Mouse (Mus musculus) CD4-positive, CD25-positive, alpha-beta regulatory T cell, adult 4 months (primary cell): ENCODE results near the gene Kdelc2. TPM values are rescaled to one million over a fixed set of nuclear protein-coding genes. Genes with fewer than 3 reads are reported as not detected.

Experiments
- ATAC-seq: one replicate; pipeline ENCODE4 v1.8.0; 2017
- polyA plus RNA-seq, 2 experiments: library from polyadenylated mRNA; unstranded; fragments of 100-300 nt; shearing (Covaris generic); gene quantifications; one replicate each; pipeline ENCODE4 v1.2.1; 2017

Kdelc2 gene
- polyA plus RNA-seq, 2 experiments from 2014 or later = 0.80 to 1.5 TPM

DNA sequence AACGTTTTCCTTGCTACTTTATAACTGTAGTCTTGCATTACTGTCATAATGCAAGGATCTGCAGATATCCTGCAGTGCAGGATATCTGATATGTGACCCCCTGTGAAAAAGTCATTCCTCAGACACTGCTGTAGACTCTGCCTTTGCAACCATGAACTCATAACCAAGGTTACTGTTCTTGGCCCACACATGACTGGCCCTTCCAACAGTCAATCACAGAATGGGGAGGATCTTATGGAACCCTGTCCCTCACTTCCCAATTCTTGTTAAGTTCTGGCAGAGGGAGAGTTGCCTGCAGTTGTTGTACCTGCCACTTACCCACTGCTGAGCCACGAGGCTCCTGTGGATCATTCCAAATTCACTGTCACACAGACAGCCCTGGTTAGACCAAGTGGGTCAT lies 3.6 kb downstream of the Kdelc2 start:
- no peak for ATAC-seq

GRCm38 (mm10) chr9:53389109-53389508 lies 5.3 kb downstream of the Kdelc2 start:
- no peak for ATAC-seq

- no peak for ATAC-seq
Observed at GRCm38 (mm10) chr9:53390136-53390535, 6.3 kb downstream of the Kdelc2 start.

DNA sequence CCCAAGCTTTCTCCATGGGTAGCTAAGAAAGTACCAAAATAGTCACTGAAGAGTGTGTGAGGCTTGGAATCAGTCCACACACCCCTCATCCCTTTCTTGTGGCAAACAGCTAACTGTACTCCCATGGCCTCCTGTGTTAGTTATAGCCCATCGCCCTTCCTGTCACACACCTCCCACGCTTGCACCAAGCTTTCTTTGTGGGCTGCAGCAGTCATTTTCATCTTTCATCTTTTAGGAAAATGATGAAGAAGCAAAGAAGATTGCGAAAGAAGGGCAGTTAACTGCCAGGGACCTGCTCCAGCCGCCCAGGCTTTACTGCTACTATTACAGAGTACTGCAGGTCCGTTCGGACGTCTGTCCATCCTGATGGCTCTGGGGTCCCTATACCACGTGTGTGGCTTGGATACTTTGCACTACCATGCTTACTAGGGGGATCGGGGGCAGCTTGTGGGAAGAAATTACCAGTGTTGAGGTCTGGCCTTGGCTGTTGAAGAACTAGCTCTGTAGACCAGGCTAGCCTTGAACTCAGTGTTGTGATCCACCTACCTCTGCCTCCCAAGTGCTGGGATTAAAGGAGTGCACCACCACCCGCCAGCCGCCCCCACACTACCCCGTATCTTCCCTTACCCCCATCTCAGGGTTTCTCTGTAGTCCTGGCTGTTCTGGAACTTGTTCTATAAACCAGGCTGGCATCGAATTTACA lies 14.0 kb downstream of the Kdelc2 start:
- peak; percentile 51 for ATAC-seq

DNA sequence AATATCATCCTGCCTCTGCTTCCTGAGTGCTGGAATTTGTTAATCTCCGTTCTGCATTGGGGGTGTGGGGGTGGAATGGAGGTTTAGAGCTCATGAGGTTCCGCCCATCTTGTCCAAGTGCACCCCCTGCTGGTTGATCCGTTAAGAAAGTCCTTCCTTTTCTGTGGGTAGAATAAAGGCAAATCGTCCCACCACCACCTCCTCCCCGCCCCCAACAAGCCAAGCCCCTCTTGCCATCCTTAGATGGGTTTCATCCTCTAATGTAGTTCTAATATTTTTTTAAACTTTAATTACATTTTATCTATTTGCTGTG lies 14.5 kb downstream of the Kdelc2 start:
- ATAC-seq = peak; percentile 88

DNA sequence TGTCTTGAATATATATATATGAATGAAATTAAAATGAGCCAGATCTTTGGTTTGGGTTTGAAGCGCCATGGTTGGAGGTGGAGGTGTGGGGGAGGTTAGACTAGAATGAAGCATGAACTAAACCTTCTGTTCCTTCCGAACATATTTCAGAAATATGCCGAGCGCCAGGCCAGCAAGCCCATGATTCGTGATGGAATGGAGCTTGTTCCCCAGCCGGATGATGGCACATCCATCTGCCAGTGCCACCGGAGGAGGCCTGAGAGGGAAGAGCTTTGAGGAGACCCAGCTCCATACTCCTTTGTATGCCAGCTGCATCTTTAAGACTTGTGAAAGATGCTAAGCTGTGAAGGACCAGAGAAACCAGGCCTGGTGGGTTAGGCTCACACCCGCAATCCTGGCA lies 15.7 kb downstream of the Kdelc2 start:
- no peak for ATAC-seq

DNA sequence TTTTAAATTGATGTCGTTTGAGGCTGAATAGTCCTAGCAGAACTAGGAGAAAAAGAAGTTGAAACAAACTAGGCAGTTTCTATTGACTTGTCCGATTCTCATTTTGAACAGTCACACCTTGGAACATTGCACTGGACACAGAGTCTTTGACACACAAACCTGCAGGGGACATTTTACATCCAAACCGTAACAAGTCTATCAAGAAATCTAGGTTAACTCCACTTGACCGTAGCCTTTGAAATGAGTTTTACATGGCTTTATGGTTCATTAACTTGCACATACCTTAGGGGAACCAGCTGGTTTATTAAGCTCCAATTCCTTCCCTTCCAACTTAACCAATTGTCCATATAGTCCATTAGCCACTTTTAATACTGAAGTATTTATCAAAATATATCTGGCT lies 16.9 kb downstream of the Kdelc2 start:
- ATAC-seq = no peak

DNA sequence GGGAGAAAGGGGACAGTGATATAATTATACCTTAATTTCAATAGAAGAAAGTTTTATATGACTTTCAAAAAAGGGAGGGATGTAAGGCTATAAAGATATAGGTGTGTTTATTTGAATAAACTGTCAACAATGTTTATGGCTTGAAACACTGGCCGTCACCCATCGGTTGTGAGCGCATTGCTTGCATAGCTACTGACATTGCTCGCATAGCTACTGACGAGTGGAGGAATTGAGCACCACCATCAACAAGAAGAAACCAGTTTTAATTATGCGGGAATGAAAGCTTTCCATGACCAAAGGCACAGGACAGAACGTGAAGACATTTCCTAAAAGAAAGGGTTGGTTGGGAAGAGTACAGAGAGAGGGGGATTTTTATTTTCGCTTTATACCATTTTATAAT lies 17.3 kb downstream of the Kdelc2 start:
- ATAC-seq = no peak

DNA sequence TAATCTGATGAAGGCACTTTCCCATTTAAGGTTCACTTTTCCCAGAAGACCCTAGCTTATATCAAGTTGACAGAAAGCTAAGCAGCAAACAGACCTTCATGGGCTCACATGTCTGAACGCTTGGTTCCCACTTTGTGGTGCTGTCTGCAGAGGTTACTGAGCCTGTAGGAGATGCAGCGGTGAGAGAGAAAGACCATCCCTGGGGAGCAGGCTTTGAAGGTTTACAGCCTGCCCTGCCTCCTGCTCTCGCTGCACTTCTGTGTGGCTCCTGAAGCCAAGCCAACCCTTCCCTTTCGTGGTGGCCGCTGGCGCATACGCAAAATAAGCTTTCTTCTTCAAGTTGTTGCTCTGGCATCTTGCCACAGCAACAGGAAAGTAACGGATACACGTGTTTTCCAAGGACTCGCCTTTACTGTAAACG lies 18.5 kb downstream of the Kdelc2 start, which contains the start of gene 4930550C14Rik:
TSS of gene 4930550C14Rik (plus strand) at position 35 of the 421 bp plus-strand sequence.
- no peak for ATAC-seq

DNA sequence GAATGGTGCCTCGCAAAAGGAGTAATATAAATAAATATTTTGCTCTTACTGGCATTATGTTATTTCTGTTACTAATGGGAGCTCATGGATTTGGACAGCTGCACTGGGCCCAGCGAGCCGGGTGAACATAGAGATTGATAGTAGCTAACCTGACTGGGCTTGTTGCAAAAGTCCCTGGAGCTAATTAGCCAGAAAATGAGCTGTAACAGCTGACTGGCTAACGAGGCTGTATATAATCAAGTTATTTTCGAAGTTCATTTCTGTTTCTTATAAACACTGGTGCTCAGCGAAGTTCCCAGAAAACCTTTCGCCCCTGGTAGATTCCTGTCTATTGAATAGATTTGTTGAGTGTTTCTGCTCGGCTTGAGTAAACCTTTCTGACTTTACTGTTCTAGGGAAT lies 19.2 kb downstream of the Kdelc2 start:
- ATAC-seq = no peak

GRCm38 (mm10) chr9:53404050-53404752 lies 20.4 kb downstream of the Kdelc2 start:
- ATAC-seq = no peak

GRCm38 (mm10) chr9:53404753-53405722 lies 21.2 kb downstream of the Kdelc2 start:
- ATAC-seq = peak; percentile 100

- no peak for ATAC-seq
Observed at GRCm38 (mm10) chr9:53408548-53408947, 24.7 kb downstream of the Kdelc2 start.

- no peak for ATAC-seq
Observed at GRCm38 (mm10) chr9:53408953-53409361, 25.1 kb downstream of the Kdelc2 start.

- no peak for ATAC-seq
Observed at GRCm38 (mm10) chr9:53409427-53409826, 25.6 kb downstream of the Kdelc2 start.

- ATAC-seq = no peak
Observed at GRCm38 (mm10) chr9:53422133-53422896, 38.5 kb downstream of the Kdelc2 start.

GRCm38 (mm10) chr9:53426726-53427125 lies 42.9 kb downstream of the Kdelc2 start:
- ATAC-seq = no peak

DNA sequence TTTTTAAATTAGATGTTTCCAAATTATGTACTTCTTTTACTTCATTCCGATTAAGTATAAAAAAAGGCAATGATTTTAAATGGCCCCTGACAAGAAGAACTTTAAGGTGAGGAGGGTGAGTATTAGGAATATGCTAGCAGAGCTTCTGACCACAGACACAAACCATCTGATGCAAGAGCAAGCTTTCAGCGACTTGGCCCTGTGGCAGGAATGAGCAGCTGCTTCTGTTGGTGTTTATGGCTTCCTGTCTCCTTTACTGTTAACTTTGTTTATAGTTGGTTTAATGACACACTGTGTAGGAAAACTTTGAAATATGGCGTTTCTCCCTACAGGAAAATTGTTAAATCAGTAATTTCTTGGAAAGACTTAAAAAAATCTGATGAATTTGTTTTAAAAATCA lies 43.8 kb downstream of the Kdelc2 start:
- no peak for ATAC-seq

DNA sequence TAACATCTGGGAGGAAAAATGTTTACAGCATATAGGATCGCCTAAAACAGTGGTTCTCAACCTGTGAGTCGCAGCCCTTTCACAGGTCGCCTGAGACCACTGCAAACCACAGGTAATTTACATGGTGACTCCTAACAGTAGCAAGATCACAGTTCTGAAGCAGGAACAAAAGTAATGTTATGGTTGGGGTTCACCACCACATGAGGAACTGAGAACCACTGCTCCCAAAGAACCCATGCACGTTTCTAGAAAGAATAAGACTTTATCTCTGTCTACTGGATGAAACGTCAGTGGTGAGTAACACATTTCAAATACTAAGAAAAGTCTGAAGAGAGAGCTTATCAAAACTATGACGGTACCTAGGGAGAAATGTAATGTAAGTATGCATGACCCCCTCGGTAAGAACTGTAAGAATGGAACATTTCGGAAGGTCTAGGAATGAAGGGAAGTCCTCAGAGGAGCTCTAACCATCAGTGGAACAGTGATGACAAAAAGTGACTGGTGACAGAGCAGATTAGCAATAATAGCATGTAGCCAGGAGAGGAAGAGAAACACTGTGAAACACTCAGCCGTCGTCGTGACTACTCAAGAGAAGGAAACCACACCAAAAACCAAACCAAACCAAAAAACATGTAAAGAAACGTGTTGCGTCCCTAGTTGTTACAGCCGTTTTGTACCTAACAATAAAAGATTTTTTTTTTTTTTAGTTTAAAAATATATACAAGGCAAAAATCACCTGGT lies 52.2 kb downstream of the Kdelc2 start:
- no peak for ATAC-seq

GRCm38 (mm10) chr9:53450609-53451008 lies 66.8 kb downstream of the Kdelc2 start:
- no peak for ATAC-seq
